Mouse (Mus musculus): ENCODE results near the gene Haus5.

DNA sequence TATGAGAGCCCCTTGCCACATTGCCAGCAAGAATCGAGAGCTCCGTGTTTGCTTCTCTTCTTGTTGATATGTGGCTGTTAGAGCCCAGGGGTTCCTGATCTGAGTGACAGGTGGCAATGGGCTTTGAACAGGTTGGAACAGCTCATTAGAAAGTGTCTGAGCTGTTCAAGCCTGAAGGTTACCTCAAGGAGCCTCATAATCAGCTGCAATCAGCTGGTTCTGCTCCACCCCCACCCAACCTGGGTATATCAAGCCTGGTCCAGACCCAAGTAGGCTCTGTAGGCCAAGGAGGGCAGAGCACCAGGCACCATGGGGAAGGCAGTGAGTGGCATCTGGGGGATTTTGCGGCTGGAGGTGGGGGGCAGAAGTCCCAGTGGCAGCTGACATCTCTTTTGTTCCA is 47.1 kb upstream of the Haus5 start, which contains the start of gene Atp4a:
- TF ChIP-seq CTCF (IDR thresholded peaks at IDR 0.05; ENCODE audit: low read depth) (no peak), EP300 (IDR thresholded peaks at IDR 0.05; ENCODE audit: low read depth) (no peak)
